Mouse (Mus musculus) MEL (cell line): ENCODE results near the gene Slc20a1.

Experiments used
- CTCF ChIP-seq, 3 experiments: IDR thresholded peaks in 2 of 3; conservative IDR thresholded peaks in 1 of 3; 2 replicates each; pipeline ENCODE4 v1.5.1; 2011 to 2012; ENCODE audit warnings: low read length in 3 of 3, low read depth in 2 of 3, mild to moderate bottlenecking in 2 of 3, improper control_type of control experiment in 1 of 3, inconsistent platforms in 1 of 3, mixed read lengths in 1 of 3, moderate library complexity in 1 of 3; ENCODE audit not compliant: control insufficient read depth in 1 of 3, insufficient read depth in 1 of 3, poor library complexity in 1 of 3, severe bottlenecking in 1 of 3
- HCFC1 ChIP-seq: IDR thresholded peaks from 2 replicates; pipeline ENCODE4 v1.6.1; 2012; ENCODE audit warnings: low read depth, mild to moderate bottlenecking, inconsistent platforms, low read length, improper control_type of control experiment, moderate library complexity
- MAX ChIP-seq: IDR thresholded peaks from 2 replicates; pipeline ENCODE4 v1.6.1; 2011; ENCODE audit warnings: low read length, improper control_type of control experiment
- MYB ChIP-seq: IDR thresholded peaks from 2 replicates; pipeline ENCODE4 v1.6.1; 2011; ENCODE audit warnings: mild to moderate bottlenecking, low read depth, low read length, improper control_type of control experiment
- NELFE ChIP-seq: IDR thresholded peaks from 2 replicates; pipeline ENCODE4 v1.6.1; 2011; ENCODE audit warnings: low read depth, low read length, improper control_type of control experiment
- NRF1 ChIP-seq: IDR thresholded peaks from 2 replicates; pipeline ENCODE4 v1.6.1; 2014; ENCODE audit warnings: low read depth, mild to moderate bottlenecking, inconsistent platforms, low read length, improper control_type of control experiment, moderate library complexity; ENCODE audit not compliant: poor library complexity, insufficient read depth, severe bottlenecking
- POLR2A ChIP-seq, 2 experiments: IDR thresholded peaks; 2 replicates each; pipeline ENCODE4 v1.6.1; 2011 to 2012; ENCODE audit warnings: low read length in 2 of 2, mild to moderate bottlenecking in 2 of 2, control low read depth in 1 of 2, improper control_type of control experiment in 1 of 2, low read depth in 1 of 2, moderate library complexity in 1 of 2; ENCODE audit not compliant: control insufficient read depth in 1 of 2, insufficient read depth in 1 of 2, poor library complexity in 1 of 2
- RAD21 ChIP-seq: IDR thresholded peaks from 2 replicates; pipeline ENCODE4 v1.6.1; 2011; ENCODE audit warnings: mild to moderate bottlenecking, low read depth, low read length, improper control_type of control experiment
- UBTF ChIP-seq: IDR thresholded peaks from 2 replicates; pipeline ENCODE4 v1.6.1; 2012; ENCODE audit warnings: low read depth, mild to moderate bottlenecking, inconsistent platforms, low read length, improper control_type of control experiment, moderate library complexity, borderline replicate concordance; ENCODE audit not compliant: insufficient read depth
- USF1 ChIP-seq: IDR thresholded peaks from 2 replicates; pipeline ENCODE4 v1.6.1; 2014; ENCODE audit warnings: low read depth, mild to moderate bottlenecking, inconsistent platforms, low read length, improper control_type of control experiment, moderate library complexity
- ZC3H11A ChIP-seq: IDR thresholded peaks from 2 replicates; pipeline ENCODE4 v1.6.1; 2012; ENCODE audit warnings: low read depth, mild to moderate bottlenecking, inconsistent platforms, low read length, improper control_type of control experiment

DNA sequence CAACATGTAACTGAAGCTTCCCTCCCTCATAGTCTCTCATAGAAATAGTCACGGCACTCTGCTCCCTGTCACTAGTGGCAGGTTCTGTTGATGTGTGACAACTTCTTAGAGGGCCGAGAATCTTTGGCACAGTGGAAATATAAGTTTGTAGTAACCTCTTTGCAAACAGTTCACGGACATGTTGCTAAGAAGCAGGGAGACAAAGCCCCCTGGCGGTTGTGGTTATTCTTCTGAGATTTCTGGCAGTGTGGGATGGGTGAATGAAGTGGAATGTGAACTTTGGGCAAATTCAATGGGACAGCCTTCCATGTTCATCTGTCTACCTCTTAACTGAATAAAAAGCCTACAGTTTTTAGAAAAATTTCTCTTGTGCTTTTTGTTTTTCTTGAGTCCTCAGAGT, 12.7 kb downstream of the Slc20a1 start:
- TF ChIP-seq MAX (no peak), CTCF (IDR thresholded peaks at IDR 0.05 in 2 of 3, conservative IDR thresholded peaks at IDR 0.05 in 1 of 3; ENCODE audit: control insufficient read depth in 1 of 3, insufficient read depth in 1 of 3, low read depth in 2 of 3, low read length in 3 of 3, poor library complexity in 1 of 3, severe bottlenecking in 1 of 3) (no peak), ZC3H11A (no peak), UBTF (no peak), POLR2A (IDR thresholded peaks at IDR 0.05; ENCODE audit: control insufficient read depth in 1 of 2, insufficient read depth in 1 of 2, low read depth in 1 of 2, low read length in 2 of 2, poor library complexity in 1 of 2) (no peak), RAD21 (no peak), NELFE (no peak), USF1 (no peak), NRF1 (no peak), HCFC1 (no peak), MYB (no peak)
